Mouse (Mus musculus): ENCODE data around the gene Gm11237. TPM values are rescaled to one million over a fixed set of nuclear protein-coding genes. Genes with fewer than 3 reads are reported as not detected.
"Not testable (repeated sequence)": the region's sequence is repeated elsewhere in the genome, so short reads cannot be mapped to it uniquely, and the experiment has no call there.

Gm11237 gene
- not detected for total RNA-seq (2021)

DNA sequence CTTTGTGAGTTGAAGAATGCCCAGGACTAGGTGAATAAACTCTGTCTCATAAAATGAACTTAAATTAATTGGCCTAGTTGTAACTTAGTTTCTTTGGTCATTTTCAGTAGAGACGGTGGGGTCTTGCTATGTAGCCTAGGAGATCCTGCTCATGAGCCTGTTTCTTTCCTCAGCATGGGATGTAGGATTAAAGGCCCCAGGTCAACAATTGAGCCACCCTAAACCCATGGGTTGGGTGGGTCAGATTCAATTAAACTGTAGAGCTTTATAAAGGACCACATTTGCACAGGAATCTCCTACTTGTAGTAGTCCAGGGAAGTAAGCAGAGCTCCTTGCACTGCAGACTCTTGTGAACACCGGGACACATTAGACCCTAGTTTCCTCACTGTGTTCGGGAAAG is at the start of gene Gm11237:
Gene Gm11237, plus strand, starts transcription at position 301 of the 400 bp plus-strand sequence.
- intact Hi-C loops (cut with DNase I); DNase-seq (ENCODE audit: low spot score in 2 of 2): not testable (repeated sequence)

DNA sequence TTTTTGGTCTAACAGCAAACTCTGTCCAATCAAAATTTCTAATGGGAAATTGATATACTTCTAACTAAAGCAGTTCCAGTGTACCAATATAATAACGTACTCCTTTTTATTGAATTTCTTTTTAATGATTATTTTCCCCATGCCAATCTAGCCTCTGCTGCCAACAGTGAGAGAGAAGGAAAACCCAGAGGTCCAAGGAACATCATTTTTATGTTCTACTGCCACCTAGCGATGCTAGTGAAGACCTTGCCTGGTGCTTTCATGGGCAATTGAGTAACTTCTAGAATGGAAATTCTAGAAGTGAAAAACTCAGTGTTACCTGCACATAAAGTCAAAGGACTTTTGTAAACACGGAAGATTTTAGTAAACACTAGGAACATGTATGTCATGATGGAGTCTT is 23.5 kb upstream of the Gm11237 start:
- DNase-seq (ENCODE audit: low spot score in 2 of 2), result no peak
- intact Hi-C loops (cut with DNase I), result no loop called here

DNA sequence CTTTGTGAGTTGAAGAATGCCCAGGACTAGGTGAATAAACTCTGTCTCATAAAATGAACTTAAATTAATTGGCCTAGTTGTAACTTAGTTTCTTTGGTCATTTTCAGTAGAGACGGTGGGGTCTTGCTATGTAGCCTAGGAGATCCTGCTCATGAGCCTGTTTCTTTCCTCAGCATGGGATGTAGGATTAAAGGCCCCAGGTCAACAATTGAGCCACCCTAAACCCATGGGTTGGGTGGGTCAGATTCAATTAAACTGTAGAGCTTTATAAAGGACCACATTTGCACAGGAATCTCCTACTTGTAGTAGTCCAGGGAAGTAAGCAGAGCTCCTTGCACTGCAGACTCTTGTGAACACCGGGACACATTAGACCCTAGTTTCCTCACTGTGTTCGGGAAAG is 15.2 kb upstream of the Gm11237 start, which contains the start of gene Gm11238:
Gene Gm11238, plus strand, starts transcription at position 301 of the 400 bp plus-strand sequence.
- intact Hi-C loops (cut with DNase I); DNase-seq (ENCODE audit: low spot score in 2 of 2): not testable (repeated sequence)

DNA sequence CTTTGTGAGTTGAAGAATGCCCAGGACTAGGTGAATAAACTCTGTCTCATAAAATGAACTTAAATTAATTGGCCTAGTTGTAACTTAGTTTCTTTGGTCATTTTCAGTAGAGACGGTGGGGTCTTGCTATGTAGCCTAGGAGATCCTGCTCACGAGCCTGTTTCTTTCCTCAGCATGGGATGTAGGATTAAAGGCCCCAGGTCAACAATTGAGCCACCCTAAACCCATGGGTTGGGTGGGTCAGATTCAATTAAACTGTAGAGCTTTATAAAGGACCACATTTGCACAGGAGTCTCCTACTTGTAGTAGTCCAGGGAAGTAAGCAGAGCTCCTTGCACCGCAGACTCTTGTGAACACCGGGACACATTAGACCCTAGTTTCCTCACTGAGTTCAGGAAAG is 15.0 kb downstream of the Gm11237 start, which contains the start of gene Gm11236:
Gene Gm11236, plus strand, starts transcription at position 301 of the 400 bp plus-strand sequence.
- DNase-seq (ENCODE audit: low spot score in 2 of 2); intact Hi-C loops (cut with DNase I): not testable (repeated sequence)

DNA sequence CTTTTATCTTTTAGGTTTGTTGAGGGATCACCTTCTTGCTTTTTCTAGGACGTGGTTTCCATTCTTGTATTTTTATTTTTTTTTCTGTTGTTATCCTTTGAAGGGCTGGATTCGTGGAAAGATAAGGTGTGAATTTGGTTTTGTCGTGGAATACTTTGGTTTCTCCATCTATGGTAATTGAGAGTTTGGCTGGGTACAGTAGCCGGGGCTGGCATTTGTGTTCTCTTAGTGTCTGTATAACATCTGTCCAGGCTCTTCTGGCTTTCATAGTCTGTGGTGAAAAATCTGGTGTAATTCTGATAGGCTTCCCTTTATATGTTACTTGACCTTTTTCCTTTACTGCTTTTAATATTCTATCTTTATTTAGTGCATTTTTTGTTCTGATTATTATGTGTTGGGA is 39.1 kb downstream of the Gm11237 start:
- DNase-seq (ENCODE audit: low spot score in 2 of 2); intact Hi-C loops (cut with DNase I): not testable (repeated sequence)

DNA sequence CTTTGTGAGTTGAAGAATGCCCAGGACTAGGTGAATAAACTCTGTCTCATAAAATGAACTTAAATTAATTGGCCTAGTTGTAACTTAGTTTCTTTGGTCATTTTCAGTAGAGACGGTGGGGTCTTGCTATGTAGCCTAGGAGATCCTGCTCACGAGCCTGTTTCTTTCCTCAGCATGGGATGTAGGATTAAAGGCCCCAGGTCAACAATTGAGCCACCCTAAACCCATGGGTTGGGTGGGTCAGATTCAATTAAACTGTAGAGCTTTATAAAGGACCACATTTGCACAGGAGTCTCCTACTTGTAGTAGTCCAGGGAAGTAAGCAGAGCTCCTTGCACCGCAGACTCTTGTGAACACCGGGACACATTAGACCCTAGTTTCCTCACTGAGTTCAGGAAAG is 45.3 kb downstream of the Gm11237 start, which contains the start of gene Gm11239:
Gene Gm11239, plus strand, starts transcription at position 301 of the 400 bp plus-strand sequence.
- DNase-seq (ENCODE audit: low spot score in 2 of 2); intact Hi-C loops (cut with DNase I): not testable (repeated sequence)

Other genes with a start within 250 kb of the Gm11237 start
- not detected for gene Gm11487, start 217.9 kb upstream of the Gm11237 start, total RNA-seq (2021)
- gene Gm11238, start 15.1 kb upstream of the Gm11237 start, total RNA-seq (2021), result not detected
- not detected for gene Gm11236, start 15.1 kb downstream of the Gm11237 start, total RNA-seq (2021)
- not detected for gene Gm11239, start 45.4 kb downstream of the Gm11237 start, total RNA-seq (2021)
- gene Gm428, start 60.5 kb downstream of the Gm11237 start, total RNA-seq (2021), result not detected
- gene Rasef, start 168.0 kb downstream of the Gm11237 start, total RNA-seq (2021), result under 1 TPM; 0.10 to 0.18 TPM